Mouse (Mus musculus): ENCODE data around the gene Haus4.
A peak's percentile ranks its signal among the peaks of the same experiment; 100 is the strongest.

Gene Haus4

DNA sequence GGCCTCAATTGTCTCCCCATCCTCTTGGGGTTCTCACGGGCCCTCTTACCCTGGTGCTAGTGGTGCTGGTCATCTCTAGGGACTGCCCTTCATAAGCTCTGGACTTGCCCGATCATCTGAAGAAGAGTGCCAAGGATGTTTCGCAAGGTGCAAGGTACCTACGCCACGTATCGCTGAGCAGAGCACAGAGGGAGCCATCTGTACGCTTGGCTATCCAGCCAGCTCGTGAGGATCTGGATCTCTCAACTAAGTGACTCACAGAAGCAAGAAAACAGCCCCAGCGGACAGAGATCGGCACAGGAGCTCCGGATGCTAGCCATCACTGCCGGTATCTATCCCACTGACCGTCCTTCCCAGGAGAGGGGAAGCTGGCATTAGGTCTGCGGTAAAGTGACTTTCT, 57.7 kb downstream of the Haus4 start:
- DNase-seq (ENCODE audit: low spot score in 2 of 2): no peak

GRCm38 (mm10) chr14:54494234-54494633, 60.2 kb downstream of the Haus4 start:
- peak in 1 of 2 experiments; percentile 72 for DNase-seq (ENCODE audit: low spot score in 2 of 2)

GRCm38 (mm10) chr14:54493236-54493635, 61.2 kb downstream of the Haus4 start:
- DNase-seq (ENCODE audit: low spot score in 2 of 2): no peak

- DNase-seq (ENCODE audit: low spot score in 2 of 2): peak; percentile 51 to 67
These were observed 61.9 kb downstream of the Haus4 start for GRCm38 (mm10) chr14:54492345-54493131.

Data from left cerebral cortex, adult 9 months (tissue).